Mouse (Mus musculus) adrenal gland, adult 2 months (tissue): ENCODE results near the gene Vti1a. TPM values are rescaled to one million over a fixed set of nuclear protein-coding genes. Genes with fewer than 3 reads are reported as not detected.

ENCODE experiments used
- DNase-seq: peaks from one replicate; pipeline ENCODE4 v3.0.0; 2021
- polyA plus RNA-seq: library from polyadenylated mRNA; depleted of rRNA; stranded (reverse); fragments of >200 nt; gene quantifications from 2 replicates; pipeline ENCODE4 v1.2.3, GENCODE M21; 2012
- total RNA-seq, 2 experiments: library from RNA; stranded (reverse); gene quantifications; 2 replicates each; pipeline ENCODE4 v1.2.3; 2021

The Vti1a gene
- total and polyA plus RNA-seq, 3 experiments, result 12.7 to 39.6 (median 34.2) TPM

DNA sequence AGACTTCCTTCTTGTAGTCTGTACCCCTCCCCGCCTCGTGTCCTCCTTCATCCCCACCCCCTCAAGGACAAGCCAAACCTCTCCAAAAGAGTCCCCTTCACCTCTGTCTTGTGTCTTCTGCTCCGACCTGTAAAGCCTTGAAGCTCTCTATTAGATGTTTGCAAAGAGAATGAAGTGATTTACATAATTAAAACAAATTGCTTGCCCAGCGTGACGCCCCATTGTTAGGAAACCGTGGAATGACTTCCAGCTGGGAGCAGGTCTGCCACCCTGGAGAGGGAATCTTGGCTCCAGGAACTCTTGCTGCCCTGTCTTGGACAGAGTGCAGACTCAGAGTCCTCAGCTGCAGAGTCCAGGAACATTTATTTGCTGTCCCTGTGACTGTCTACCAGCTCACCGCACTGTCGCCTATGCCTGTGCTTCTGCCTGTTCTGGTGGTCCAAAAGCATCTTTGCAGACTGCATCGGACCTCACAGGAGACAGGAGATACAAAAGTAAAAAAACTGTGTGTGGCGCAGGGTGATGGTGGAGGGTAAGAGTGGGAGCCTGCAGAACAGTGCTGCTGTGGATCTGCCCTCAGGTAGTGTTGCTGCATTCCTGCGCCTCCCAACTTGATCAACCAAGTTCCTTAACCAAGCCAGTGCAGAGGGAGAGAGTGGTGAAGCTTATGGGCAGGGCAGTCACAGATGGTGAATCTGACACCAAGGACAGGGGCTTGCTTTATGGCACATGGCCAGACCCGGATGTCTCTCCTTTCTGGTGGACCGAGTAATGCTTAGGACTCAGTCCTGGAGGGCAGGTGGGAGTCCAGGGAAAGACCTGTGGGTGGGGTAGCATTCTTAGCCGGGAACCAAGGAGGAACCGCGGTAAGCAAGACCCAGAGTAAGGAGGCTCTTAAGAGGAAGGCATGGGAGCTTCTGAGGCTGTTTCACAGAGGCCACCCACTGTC is 273.1 kb downstream of the Vti1a start:
- DNase-seq, result no peak

DNA sequence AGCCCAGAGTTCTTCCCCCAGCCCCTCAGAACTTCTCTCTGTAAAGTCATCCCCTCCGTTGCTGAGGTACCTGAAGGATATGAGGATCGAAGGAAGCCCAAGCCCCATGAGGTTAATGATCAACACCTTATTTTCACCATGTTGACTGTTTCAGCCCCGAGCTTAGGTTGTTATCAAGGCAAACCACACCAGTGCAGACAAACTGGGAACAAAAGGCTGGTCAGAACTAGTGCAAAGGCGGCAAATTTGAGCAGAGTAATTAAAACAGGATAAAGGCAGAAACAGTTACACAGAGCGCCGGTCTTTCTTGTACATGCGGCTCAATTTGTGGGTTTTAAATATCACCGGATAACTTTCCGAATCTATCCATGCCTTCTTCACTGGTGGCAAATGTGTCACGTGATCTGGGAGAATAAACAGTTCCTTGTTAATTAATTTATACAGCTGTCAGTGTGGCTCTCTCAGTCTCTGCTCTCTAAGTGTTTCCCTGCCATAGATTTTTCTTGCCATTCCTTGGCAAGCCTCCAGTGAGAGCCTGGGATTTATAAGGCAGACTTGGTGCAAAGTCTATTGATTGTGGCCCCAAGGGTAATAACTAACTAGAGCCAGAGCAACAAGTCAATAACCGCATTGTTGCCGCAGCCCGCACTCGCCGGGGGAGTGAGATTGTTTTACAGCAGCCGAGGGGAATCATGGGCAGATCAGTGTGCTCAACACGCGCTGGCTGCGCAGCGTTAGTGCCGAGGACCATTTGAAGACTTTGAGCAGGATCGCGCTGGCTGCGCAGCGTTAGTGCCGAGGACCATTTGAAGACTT is 277.0 kb downstream of the Vti1a start:
- peak; percentile 15 for DNase-seq

DNA sequence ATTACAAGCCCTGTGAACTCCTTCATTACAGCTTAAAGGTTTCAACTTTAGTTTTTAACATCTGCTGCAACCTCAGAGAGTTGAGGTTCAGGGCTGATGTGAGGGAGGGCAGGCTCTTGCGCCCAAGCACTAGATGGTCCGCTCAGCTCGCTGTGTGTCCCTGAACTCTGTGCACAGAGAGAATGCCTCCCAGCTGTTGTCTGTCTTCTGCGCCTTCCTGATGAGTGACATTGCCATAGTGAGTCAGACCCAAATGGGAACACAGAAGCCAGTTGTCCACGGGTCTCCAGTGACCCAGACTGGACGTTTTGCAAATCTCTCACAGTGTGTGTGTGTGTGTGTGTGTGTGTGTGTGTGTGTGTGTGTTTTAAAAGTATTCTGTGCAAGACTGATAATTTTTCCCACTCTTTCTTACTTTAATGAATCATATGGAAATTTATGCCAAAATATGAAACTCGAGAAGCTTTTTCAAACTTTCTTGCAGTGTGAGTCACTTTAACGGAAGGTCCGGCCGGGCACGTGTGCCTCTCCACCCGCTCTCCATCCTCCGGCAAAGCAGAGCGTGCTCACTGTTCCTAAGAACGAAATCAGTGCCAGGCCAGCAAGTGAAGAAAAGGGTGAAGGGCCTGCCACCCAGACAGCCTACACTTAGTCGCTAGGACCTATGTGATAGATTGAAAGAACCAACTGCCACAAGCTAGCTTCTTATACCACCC is 277.8 kb downstream of the Vti1a start:
- peak; percentile 73 for DNase-seq

DNA sequence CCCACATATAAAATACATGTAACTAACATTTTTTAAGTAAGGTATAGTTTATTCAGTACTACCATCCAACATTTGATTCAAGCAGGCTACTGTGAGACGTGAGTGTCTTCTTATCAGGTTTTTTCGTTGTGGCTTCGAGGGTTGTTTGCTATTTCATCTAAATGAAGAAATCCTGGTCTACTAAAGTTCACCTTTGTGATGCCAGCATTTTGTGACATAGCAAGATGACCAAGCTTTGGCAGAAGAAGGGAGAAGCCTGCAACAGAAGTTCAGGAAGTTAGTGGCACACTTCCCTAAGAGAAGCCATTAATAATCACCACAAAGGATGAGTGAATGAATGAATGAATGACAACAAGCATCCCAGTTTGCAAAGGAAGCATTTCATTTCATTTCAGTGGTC is 278.4 kb downstream of the Vti1a start:
- DNase-seq, result no peak

DNA sequence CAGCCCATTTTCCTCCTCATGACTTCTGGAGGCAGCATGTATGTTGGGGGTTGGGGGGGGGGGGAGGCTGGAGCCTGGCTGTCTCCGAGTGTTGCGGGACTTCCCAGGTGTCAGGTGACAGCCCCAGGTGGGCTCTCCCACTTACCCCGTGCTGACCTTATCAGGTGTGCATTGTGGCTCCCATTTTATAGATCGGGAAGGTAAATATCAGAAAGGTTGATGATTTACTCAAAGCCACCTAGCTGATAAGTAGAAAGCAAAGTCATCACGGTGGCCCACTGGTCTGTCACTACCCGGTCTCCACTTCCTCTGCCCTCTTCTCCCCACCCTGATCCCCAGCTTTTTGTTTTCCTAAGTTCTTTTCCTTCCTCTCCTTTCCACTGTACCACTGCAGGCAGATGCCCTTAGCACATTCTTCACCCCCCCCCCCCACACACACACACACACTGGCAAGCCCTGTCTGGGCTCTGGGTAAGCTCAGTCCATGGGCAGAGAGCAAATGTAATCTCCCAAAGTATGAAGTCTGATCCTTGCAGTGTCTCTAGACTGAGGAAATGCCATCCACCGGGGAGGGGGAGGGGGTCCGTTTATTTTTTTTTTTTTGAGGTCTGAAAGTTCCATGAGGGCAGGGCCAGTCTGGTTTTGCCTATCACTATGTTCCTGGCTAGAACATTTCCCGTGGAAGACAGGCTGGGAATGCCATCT is 280.0 kb downstream of the Vti1a start:
- no peak for DNase-seq

DNA sequence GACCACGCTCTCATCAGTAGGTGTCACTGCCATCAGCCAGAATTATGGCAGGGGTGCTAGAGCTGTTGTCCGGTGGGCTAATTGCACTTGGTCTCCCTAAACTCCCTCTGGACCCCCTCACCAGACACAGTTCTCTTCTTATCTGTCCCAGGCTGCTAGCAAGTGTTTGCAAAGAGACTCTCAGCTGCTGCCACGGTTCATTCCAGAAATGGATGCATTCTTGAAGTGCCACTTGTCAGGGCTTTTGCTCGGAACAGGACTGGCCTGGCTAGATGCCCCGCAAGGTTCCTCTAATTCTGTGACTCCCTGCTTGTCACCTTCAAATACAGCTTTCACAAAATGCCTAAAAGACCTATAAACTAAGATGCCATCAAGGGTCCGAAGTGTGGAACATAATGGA is 280.7 kb downstream of the Vti1a start:
- no peak for DNase-seq

DNA sequence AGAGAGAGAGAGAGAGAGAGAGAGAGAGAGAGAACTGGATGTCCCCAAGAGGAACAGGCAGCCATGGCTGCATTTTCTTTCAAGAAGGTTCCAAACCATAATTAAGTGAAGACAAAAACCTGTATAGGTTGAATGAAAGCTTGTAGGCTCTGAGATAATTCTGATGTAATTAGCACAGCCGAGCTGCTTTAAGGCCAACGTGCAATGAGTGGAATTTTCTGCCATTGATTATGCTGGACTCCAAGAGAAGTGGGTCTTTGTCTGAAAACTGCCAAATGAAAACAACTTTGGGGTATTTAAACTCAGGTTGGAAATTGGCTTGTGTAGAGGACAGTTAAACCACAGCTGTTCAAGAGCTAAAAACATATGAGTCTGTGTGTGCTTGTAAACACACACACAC is 281.2 kb downstream of the Vti1a start:
- DNase-seq, result no peak

DNA sequence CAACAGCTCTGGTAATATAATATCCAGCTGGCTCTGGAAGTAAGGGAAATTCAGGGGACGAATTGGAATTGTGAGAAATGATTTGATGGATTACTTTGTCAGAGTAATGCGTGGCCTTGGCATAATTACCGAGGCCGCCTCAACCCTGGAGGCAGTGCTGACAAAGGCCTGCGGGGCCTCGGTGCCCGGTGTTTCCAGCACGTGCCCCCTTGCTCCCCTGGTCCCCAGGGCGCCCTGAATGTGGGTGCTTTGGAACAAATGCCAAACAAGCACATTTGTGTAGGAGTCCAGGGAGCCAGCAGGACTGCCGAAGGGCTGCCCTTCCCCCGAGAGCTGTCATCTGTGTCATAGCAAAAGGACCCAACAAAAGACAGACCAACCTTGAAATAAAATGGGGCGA is 281.9 kb downstream of the Vti1a start:
- DNase-seq, result peak; percentile 88

DNA sequence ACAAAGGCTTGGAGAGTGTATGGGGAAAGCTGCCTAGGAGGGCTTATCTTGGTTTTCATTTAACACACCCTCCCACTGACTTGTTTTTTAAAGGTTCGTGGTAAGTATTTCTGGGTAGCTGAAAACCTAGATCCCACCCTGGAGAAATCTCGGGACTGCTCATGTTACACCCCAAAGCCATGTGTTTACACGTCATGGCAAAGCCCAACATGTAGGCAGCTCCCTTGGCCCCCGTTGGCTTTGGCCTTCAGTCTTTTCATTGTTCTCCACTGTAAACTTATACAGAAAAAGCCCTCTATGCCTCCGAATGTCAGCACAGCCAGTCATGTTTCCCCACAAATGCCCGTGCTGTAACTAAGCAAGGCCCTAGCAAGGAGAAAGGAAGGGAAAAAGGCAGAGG is 283.0 kb downstream of the Vti1a start:
- DNase-seq, result no peak

DNA sequence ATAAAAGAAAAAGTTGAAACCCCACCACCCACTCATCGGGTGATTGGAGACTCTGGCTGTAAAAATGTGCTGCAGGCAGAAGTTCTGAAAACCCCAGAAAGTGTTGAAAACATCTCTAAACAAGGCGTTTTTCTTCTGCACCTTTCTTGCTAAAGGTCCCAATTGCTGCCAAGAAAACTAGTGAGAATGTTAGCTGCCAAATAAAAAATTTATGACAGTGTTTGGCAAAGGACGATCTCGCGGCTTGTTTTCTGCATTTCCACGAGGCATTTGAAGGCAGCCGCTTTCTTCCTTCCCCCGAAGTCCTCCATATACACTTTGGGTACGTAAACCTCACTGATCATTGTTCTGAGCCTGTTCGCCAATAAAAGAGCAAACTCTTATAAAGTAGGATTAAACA is 291.6 kb downstream of the Vti1a start:
- no peak for DNase-seq

DNA sequence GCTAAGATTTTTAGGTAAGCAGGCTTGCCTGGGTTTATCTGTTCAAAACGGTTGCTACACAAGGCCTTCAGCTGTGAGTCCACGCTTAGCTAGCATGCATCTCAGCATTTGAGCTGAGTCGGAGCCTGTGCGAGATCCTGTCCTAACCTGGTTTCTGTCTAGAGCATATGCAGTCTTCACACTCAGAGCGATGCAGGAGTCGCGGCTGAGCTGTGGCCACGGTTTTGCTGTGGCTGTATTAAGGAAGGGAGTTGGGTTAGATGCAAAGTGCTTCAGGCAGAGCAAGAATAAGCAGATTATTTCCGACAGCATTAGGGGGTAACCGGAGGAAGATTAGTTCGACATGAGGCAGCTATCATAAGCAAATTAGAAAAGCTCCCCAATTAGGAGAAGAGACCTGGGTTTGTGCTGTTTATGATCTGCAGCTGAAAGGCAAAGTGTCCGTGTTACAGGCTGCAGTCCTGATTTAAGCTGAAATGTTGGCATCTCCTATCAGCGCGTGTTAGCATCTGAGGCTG is 292.8 kb downstream of the Vti1a start:
- DNase-seq, result no peak

DNA sequence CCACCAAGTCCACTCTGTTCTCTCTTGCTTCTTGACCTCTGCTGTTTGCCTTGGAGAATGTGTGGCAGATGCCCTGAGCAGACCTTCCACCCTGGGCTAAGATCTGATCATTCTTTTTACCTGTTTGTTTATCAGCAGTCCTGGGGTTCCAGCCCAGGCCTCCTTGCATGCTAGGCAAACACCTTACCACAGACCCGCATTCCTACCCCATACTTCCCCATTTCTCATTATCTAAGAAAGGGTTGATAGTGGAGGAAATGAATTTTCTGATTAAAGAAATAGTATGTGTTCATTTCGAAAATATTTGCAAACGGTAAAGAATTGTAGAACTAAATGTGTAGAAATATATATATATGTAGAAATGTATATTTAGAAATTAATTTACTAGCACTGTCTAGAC is 293.7 kb downstream of the Vti1a start:
- no peak for DNase-seq

DNA sequence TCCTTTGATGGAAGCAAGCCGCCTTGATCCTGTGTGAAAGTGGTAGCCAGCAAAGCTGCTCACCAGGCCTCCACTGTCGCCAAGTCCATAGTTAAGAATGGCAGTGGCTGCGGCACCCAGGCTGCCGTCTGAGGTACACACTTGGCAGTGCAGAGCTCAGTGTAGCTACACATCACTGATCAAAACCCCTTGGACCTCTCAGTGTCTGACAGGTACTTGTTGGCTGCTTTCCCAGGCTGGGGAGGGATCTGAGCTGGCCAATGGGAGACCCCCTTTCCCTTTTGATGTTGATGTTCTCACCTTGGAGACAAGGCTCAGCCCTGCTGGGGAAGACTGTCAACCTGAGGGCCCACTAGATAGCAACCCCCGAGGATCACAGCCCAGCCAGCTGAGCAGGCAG is 299.6 kb downstream of the Vti1a start:
- no peak for DNase-seq

DNA sequence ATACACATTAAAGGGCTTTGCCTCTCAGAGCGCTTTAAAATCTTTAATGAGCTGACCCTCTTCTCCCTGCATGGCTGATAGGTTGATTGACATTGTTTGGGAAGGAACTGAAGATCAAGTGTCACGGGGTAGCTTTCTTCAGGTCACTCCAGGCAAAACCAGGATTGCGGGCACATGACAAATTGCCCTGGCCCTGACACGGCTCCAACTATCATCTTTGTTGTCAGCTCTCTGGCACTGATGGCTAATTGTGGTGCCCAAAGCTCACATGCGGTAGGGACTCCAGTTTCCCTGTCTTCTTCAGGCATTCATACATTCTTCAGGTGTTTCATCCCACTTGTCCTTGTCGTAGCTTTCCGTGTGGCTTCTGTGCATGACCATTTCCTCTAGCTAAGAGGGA is 300.2 kb downstream of the Vti1a start:
- peak; percentile 82 for DNase-seq

DNA sequence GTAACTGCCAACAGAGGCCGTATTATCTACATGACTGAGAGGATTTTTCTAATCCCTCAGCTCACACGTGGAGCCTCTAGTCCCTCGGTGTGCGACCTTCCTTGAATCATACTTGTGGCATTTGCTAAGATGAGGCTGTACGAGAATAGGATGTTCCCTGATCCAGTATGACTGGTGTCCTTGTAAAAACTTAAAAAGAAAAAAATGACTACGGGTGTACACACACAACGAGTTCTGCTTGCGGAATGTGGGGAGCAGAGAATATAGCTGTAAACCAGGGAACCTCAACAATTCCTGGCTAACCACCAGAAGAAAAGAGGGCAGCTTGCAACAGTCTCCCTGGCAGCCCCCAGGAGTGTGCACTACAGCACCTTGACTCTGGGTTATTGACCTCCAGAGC is 300.8 kb downstream of the Vti1a start:
- DNase-seq, result peak; percentile 56

DNA sequence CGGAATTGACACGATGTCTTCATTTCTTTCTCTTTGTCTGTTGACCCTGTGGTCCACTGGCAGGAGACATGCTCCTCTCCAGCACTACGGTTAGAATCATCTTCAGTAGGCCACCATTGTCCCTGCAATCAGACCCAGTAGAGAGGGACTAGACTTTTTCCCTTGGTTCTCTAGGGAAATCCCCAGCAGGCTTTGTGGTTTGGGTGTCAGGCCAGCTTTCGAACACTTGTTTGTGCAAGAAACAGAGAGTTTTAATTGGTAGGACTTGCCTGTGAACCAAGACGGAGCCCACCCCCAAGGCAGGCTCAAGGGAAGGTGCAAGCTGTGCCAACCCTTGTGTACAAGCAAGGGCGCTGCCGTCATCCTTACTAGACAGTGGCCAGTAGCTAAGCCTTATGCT is 302.5 kb downstream of the Vti1a start:
- no peak for DNase-seq

DNA sequence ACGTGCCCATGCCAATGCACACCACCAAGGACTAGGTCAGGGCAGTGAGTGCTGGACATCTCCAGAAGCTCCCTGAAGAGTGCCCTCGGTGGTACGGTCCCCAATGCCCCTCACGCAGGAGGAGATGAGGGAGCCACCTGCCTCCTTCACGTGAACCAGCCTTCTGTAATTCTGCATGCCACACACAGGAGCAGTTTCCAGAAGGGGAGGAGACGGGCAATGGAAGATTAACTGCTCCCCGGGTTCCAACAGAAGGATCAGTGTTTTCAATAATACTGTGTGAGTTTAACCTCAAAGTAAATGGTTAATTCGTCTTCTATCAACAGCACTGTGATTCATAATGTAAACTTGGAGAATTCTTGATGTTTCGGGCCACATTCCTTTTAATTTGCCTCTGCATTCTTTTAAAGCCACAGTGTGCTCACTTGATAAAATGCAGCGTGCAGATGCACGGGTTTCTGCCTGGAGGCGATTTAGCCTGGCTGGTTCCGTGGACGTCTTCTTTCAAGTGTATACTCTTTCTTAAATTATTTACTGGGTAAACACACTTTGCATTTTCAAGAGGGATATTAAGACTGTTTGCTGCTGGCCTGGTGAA is 304.4 kb downstream of the Vti1a start:
- DNase-seq, result no peak

DNA sequence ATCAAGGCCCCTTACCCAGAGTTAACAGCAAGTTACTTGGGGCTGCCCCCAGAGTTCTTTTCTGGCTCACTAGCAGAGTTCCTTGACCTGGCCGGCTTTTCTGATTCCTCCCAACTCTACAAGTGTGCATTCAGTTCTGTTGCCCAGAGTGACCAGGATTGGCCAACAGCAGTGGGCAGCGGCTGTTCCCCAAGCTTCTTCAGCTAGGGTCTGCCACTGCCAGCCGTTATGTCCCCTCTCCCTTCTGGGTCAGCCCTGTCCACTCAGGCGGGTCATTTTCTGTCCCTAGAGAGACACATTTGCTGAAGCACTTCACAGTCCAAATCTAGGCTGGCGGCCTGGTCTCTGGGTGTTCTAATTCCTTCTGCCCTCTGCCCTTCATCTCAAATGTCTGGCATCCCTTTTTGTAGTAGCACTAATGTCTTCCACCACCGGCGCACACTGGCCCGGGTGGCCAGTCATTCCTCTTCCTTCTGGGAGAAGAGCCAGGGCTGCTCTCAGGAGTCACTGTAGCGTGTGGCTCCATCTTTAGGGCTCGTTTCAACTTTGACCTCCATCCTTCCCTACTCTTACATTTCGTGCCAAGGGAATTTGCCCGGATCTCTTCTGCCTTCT is 305.0 kb downstream of the Vti1a start:
- DNase-seq, result no peak

DNA sequence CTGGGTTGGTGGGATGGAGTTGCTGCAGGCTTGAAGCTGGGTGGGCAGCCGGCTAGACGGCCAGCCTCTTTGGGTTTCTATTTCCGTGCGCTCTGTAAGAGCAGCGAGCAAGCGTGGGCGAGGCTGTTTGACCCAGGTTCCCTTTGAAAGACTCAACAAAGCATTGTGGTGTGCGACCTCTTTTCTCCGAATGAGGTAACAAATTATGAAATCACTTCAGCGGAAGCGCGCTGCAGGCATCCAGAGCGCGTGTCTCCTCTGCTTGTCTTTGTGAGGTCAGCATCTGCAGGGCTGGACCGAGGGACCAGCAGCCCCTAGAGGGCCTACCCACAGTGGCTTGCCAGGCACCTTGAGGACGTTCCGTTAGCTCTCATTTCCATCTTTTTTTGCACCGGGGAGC is 306.7 kb downstream of the Vti1a start:
- DNase-seq, result no peak

DNA sequence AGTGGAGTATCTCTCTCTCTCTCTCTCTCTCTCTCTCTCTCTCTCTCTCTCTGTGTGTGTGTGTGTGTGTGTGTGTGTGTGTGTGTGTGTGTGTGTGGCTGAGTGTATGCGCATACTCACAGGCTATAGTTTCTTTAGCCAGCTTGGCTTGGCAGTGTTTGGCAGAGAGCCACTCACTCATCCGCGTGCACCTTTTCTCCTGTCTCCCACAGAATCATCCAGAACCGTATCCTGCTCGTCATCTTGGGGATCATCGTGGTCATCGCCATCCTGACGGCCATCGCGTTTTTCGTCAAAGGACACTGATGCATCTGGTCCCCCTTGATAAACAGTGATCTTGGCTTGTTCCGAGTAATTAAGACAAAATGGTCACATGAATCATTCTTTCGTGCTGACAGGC is 307.5 kb downstream of the Vti1a start:
- no peak for DNase-seq

DNA sequence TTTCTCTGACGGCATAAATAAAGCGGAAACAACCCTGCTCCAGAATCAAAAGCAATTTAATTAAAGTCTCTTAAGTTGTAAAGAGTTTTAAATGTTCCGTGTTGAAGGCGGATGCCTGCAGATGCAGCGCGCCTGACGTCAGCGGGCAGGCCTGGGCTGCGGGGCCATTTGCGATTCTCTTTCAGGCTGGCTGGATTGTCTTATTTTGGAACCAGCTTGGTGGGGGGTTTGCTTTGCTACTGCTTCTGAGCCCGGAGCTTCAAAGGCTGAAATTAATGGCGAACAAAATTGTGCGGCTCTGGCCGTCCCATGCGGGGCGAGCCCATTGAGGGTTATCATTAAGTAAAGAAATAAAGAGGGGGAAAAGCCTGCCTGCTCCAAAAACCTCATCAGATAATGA is 310.4 kb downstream of the Vti1a start:
- DNase-seq, result no peak
